Mouse (Mus musculus) spleen, adult 2 months (tissue): ENCODE data around the gene Gm20489.

Source experiments
- CTCF ChIP-seq: fragments of 200-500 bp; IDR thresholded peaks from 2 replicates; pipeline ENCODE4 v1.5.1; 2011; ENCODE audit warnings: mild to moderate bottlenecking, inconsistent platforms; ENCODE audit not compliant: insufficient read depth, insufficient read length, insufficient replicate concordance; ENCODE audit errors: extremely low read depth
- POLR2A ChIP-seq: fragments of 200-500 bp; IDR thresholded peaks from 2 replicates; pipeline ENCODE4 v1.6.1; 2011; ENCODE audit warnings: low read depth, low read length, inconsistent platforms

GRCm38 (mm10) chrX:101254740-101255139 is 14.1 kb downstream of the Gm20489 start:
- no peak for TF ChIP-seq CTCF
- TF ChIP-seq POLR2A = no peak
